Mouse (Mus musculus) gastrocnemius, postnatal 25 days (tissue): ENCODE data around the gene Mbtd1. TPM values are rescaled to one million over a fixed set of nuclear protein-coding genes. Genes with fewer than 3 reads are reported as not detected.

Source experiments
- DNase-seq: peaks from one replicate; pipeline ENCODE4 v3.0.0; 2022
- total RNA-seq, 2 experiments: library from RNA; stranded (reverse); gene quantifications; 1 replicate in 1 of 2; 2 replicates in 1 of 2; pipeline ENCODE4 v1.2.3; 2021

The Mbtd1 gene
- total RNA-seq, 2 experiments from 2014 or later = 9.0 to 10.4 TPM

DNA sequence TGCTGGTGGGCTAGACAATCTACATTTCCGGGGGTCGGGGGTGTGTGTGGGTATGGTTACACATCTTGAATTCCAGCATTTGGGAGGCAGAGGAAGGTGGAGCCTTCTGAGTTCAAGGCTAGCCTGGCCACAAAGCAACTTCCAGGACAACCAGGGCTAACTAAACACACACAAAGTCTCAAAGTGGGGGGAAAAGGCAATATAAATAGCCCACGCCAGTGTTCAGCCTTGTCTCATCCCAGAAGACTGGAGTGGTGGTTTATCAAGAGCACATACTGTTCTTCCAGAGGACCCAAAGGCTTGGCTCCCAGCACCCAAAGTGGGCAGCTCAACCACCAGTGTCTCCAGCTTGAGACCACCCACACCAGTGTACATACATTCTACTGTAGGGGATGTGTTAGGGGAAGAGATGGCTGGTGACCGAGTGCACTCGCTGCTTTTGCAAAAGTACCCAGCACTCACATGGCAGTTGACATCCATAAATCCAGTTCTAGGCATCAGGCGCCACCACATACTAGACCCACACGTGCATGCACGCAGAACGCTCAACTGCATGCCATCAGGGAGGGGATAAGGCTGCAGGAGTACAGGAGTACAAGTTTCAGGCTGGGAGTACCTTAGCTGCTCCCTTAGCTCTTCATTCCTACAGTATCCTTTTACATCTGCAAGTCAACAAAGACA is 63.4 kb downstream of the Mbtd1 start:
- DNase-seq = no peak

DNA sequence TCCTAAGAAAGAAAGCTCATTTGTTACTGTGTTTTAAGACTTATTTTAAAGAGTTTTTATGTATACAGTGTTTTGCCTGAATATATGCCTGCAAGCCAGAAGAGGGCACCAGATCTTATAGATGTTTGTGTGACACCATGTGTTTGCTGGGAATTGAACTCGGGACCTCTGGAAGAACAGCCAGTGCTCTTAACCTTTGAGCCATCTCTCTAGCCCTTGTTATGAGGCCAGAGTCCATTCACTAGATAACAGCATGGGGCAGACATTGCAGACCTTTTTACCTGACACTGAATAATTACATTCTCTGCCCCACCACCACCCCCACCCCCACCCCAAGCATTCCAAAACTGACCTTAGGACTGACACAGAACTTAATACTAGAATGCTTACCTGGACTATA is 64.4 kb downstream of the Mbtd1 start:
- DNase-seq = no peak

DNA sequence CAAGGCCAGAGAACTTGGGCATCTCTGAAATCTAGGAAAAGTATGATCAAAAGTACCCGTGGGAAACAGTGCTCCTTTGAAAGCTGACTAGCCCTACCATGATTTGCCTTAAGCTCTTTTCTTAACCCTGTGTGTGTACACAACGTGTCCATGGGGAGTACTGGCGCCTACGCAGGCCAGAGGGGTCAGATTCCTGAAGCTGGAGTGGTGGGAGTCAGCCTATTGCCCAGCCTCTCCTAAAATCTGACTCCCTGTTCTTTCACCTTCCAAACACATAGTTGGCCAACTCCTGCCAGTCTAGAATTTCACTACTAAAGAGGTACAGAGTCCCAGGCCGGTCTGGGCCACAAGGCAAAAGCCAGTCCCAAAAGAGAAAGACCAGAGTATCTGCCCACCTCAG is 66.7 kb downstream of the Mbtd1 start:
- DNase-seq = peak; percentile 26

DNA sequence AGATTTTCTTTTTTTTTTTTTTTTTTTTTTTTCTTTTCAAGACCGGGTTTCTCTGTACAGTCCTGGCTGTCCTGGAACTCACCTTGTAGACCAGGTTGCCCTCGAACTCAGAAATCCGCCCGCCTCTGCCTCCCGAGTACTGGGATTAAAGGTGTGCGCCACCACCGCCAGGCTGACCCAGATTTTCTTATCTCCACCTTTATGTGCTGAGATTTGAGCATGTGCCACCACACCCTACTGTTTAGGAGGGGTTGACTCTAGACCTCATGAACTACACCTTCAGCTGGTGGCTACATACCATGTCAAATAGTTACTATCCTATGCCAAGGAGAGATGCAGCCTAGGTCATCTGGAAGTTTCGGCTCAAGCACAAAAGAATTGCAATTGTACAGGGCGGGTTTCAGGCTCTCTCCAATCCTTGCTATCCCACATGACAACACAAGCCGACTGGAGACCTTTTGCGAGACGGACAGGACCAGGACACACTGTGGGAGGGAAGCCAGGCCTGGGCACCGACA is 69.1 kb downstream of the Mbtd1 start:
- DNase-seq = no peak

DNA sequence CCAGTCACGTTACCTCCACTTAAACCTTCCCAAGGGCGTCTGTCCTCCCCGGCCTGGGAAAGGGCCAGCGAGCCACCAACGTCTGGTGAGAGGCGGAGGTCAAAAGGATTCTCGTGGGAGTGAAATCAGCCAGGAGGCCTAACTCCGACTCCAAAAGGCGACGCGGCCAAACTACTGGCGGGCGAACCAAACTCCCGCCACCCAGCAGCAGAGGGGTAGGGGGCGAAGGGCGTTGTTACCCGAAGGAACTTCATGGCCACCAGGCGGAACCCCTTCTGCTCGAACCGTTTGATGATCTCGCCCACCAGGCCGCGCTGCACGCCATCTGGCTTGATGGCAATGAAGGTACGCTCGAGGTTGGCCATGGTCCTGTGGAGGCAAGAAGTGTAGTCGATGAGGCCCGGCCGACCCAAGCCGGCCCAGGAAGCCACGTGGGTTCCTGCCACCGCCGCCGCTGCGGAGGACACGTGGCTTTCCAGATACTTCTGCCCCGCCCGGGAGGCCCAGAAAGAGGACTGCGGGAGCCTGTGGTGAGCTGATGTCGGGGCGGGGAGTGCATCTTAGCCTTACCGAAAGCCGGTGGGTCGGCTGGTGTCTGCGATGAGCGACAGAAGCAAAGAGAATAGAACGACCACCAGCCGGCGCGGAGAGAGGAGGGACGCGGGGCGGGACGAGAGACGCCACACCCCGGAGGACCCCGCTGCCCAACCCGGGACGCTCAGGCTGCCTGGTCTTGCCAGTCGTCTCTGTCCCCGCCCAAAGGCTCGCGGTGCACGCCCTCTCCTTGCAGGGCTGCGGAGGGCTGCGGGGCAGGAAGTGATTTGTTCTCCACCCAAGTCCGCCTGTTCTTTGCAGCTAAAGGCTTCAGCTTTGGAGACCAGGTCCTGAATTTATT is 69.9 kb downstream of the Mbtd1 start:
- peak; percentile 94 for DNase-seq

DNA sequence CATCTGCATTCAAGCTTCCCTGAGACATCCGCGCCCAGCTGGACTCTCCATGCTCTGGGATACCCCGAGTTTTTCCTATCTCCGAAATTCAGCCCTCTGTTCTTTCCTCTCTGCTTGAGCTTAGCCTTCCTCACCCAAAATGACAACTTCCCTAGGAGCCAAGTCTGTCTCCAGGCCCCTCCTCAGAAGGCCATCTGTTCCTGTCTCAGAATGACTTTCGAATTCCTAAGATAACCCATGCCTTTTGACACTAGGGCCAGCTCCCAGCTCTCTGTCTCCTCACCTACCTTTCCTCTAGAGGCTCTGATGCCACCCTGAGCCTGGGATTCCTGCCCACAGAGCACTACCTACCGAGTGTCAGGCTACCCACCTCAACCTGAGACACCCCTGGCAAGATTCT is 70.5 kb downstream of the Mbtd1 start, which contains the start of gene Nme2:
Nme2 (minus strand) TSS at position 101 of the 400 bp plus-strand sequence.
- no peak for DNase-seq

DNA sequence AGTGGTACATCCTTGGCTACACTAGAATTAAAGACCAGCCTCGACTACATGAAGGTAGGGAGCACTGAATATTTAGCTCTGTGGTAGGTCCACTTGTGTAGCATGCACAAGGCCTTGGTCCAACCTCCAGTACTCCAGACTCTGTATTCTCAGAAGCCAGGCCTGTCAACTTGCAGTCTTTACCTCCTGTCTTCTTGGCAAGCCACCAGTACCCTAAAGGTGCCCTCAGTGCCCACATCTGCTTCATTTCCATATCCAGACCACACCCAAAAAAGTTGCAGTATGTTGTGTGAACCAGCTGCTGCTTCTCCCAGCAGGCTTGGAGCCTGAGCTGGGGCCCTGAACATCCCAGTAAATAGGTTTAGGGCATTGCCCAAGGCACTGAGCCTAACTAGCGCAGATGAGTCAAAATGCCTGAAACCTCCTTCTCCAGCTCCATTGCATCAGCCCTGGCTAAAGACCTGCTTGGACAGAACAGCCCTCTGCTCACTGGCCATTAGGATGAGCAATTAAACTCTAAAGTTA is 71.4 kb downstream of the Mbtd1 start:
- DNase-seq = no peak

DNA sequence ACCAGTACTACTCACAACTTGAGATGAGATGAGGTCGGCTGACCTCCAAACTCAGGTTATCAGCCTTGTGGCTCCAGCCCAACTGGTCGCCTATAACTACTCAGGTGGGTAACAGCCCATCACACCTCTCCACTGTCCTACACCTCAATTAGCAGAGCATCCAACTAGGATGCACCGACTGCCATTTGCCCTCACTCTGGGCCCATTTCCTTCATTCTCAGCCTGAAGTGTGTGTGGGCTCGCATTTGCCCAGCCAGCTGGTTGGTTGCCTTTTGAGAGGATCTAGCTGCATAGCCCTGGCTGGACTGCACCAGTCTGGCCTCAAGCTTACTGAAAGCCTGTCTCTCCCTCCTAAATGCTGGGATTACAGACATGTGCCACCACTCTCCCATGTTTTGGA is 72.1 kb downstream of the Mbtd1 start:
- no peak for DNase-seq

DNA sequence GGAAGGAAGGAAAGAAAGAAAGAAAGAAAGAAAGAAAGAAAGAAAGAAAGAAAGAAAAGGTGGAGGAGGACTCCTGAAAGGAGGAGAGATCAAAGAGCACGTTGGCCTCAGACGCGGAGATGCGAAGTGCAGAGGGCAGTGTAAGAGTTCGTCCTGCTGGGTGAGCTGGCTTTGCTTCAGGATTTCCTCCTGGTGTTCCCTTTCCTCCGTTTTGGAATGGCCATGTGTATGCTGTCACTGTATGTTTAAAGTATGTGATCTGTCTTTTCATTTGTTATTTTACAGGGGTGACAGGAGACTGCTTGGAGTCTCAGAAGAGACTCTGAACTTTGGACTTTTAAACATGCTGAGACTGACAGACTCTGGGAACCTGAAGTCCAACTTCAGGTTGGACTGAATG is 75.8 kb downstream of the Mbtd1 start:
- no peak for DNase-seq

DNA sequence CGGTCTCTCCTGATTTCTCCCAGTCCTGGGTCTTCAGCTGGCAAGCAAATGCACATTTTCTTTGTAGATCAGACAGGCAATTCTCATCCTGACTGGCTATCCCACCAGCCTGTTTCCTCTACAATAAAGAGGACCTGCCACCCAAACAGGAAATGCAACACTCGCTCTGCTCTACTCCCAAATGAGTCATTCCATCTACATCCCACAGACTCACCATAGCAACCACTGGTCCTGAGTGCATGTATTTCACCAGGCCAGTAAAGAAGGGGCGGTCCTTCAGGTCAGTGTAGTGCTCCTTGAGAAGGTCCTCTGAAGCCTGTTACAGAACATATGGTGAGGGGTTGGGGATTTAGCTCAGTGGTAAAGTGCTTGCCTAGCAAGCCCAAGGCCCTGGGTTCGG is 77.4 kb downstream of the Mbtd1 start:
- DNase-seq = peak; percentile 17

DNA sequence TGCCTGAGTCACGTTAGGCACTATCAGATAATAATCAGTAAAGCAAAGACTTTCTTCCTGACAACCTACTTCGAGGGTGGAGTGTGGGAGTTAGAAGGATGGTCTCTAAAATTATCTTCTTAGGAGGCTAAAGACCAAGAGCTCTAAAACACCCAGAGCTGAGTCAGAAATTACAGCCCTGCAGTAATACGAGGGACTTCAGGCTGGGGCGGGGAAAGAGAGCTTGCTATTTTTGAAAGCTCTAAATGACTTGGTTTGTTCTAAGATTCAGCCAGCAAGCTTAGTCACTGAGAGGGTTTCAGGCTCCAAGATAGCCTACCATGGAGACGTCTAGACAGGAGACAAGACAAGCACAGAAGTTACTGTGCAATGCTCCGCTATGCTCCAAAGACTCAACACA is 79.7 kb downstream of the Mbtd1 start:
- DNase-seq = no peak

DNA sequence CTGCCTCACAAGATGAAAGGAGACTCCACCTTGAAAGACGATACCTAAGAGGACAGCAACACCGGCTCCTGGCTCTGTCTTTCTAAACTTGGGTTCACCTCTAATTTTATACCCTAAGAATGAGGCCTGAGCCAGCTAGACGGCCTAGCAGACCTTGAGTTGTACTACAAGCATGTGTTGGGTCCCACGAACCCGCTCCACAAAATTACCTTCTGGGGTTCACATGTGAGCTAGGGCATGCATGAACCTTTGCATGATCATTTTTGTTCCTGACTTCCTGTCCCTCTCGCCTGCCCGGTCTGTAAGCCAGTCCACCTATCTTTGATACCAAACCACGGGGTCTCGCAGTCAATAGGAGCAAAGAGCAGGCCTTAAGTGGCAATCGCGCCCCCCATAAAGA is 81.7 kb downstream of the Mbtd1 start:
- DNase-seq = no peak

DNA sequence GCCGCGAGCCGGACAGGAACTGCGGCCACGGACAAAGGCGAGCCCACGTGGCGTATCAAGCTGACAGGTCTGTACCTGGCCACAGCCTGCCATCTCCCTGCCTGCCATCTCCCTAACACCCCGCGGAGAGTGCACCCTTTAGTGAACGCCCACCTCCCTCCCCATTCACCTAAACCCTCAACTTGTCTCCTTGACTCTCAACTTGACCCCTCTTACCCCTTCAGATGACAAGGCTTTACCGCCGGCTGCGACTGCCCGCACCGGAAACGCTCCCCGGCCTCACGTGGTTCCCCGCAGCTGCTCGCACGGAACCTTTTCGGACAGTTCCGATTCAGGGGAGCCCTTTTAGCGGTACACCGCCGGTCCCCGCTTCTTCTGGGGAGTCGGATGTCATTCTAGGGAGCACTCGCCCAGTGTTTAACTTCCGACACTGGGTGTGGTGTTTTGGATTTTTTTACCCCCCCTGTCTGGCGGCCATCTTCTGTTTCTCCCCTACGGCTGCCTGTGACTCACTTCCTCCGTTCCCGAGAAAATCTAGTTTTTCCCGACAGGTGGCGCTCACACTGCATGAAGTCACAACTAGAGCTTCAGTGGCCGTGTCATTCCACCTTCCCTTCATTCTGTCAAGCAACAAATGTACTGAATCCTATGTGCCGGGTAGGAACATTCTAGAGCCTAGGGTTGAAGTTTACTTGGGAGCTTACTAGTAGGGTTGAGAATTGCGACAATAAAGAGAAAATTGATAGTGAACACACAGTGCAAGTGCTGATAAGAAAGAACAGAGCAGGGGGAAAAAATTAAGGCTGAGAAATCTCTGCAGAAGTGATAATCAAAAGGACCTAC is 82.6 kb downstream of the Mbtd1 start, which contains the start of the genes Gm20390 and Nme1:
Gm20390 (minus strand) TSS at position 289 of the 843 bp plus-strand sequence.
Nme1 (minus strand) TSS at position 517 of the 843 bp plus-strand sequence.
- peak; percentile 95 for DNase-seq

DNA sequence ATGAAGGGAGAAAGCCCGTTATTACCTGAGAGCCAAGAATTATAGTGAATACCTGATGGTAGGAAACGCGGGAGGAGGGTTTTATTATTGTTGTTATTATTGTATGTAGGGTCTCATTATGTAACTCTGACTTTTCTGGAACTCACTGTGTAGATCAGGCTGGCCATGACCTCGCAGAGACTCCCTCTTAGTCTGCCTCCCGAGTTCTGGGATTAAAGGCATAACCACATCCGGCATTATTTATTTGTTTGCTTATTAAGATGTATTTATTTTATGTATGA is 83.1 kb downstream of the Mbtd1 start:
- DNase-seq = no peak

DNA sequence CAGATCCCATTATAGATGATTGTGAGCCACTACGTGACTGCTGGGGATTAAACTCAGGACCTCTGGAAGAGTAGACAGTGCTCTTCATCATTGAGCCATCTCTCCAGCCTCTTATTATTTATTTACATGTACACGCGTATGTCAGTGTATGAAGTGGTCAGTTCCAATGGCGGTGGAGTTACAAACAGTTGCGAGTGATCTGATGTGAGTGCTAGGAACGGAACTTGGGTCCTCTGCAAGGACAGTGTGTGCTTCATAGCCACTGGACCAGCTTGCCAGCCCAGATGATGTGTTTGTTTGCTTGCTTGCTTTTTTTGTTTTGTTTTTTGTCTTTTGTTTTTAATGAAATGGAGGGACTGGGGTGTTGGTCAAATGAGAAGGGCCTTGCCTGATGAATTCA is 83.5 kb downstream of the Mbtd1 start:
- DNase-seq = no peak

DNA sequence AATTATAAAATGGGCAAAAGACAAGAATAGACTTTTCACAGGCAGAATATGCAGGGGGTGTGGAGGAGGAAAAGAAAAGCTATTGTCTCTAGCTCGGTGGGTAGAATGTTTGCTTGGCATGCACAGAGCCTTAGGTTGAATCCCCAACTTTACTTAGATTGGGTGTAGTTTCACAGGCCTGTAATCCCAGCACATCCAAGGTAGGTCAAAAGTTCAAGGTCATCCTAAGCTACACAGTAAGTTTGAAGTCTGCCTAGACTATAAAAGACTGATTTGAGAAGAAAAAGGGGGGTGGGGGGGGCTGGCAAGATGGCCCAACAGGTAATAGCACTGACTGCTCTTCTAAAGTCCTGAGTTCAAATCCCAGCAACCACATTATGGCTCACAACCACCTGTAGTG is 84.1 kb downstream of the Mbtd1 start:
- DNase-seq = no peak

DNA sequence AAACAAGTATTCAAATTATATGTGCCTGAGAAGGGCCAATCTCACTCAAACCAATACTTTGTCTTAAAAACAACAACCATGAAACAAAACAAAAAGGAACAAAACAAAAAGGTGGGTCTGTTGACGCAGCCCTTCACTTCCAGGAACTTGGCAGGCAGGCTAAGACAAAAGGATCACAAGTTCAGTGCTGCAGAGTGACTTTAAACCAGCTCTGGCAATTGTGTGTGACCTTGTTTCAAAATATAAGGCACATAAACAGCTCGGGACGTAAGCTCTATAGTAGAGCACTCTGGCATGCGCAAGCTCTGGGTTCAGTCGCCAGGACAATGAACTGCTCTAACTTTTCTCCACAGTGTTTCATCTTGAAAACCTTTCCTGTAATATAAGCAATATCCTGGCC is 87.3 kb downstream of the Mbtd1 start:
- no peak for DNase-seq

DNA sequence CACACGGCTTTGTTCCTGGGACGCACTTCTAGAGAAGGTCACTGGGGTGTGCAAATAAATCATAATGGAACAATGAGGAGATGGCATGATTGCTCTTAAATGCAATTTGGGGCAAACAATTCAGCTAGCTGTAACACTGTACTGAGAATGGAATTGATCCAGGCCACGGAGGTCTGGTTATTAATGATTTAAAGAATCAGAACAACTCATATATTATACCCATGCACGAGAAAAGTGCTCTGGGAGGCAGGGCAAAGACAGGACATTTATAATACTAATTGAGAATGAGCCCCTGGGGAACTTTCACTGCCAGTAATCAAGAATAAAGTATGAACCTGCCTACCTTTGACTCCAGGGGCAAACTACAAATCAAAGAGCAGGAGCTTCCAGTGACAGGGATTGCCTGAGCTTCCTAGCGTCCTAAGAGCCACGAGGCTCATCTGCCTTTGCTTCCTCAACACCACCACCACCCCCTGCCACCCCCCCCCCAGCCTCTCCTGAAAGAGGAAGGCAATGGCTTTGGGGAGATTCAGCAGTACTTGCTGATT is 93.9 kb downstream of the Mbtd1 start:
- DNase-seq = no peak

DNA sequence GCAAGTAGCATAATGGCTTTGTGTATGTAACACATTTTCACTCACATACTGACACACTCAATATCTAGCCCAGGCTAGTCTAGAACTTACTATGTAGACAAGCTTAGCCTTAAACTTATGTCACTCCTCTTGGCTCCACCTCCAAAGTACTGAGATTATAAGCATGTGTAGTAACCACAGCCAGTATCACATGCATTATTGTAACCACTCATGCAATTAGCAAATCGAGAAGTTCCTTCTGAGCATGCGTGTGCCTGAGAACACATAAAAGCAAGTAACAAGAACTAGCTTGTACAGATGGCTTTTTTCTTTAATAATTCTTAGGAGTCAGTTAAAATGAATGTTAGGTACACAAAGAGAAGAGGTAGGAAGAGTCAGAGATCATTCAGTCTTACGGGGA is 99.0 kb downstream of the Mbtd1 start:
- DNase-seq = no peak

DNA sequence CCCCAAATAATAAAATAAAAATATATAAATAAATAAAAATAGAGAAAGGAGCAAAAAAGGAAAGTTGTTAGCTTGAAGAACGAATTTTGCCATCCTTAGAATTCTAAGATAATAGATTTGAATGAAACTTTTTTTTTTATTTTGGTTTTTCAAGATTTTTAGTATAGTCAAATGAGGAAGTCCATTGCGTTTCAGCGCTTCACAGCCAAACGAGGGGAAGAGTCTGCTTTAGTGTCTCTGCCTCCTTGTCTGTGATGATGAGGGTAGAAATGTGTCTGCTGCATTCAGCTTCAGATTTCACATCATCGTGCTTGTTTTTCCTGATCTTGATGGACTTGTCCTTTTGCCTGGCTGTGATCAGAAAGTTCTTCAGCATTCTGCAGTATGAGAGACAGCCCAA is 99.6 kb downstream of the Mbtd1 start:
- DNase-seq = no peak

DNA sequence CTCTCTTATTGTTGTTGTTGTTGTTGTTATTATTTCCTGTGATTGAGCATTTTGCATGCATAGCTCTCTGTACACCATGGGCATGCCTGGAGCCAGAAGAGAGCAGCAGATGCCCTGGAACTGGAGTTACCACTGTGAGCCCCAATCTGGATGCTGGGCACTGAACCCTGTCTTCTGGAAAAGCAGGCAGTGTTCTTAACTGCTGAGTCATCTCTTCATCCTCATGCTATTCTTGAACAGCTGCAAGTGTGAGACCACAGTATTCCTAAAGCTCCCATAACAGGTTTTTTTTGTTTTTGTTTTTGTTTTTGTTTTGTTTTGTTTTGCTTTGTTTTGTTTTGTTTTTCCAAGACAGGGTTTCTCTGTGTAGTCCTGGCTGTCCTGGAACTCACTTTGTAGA is 100.6 kb downstream of the Mbtd1 start:
- no peak for DNase-seq

DNA sequence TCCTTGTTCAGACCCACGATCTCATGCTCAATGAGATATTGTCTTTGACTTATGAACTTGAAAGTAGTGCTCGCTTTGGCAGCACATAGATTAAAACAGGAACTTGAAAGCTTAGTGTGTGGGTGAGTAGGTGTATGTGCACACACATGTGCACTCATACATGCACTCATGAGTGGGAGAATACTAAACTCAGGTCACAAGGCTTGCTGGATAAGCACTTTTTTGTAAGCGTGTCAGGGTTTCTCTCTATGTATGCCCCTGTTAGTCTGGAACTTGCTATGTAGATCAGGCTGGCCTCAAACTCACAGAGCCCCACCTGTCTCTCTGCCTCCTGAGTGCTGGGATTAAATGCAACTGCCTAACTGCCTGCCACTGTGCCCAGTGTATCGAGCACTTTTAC is 101.4 kb downstream of the Mbtd1 start:
- no peak for DNase-seq
